Mouse (Mus musculus): ENCODE data around the gene Neurl3.

Gene Neurl3

GRCm38 (mm10) chr1:36274455-36274854 is at the start of gene Neurl3:
Gene Neurl3, minus strand, starts transcription at chr1:36274679.
- DNase-seq = peak; percentile 13

DNA sequence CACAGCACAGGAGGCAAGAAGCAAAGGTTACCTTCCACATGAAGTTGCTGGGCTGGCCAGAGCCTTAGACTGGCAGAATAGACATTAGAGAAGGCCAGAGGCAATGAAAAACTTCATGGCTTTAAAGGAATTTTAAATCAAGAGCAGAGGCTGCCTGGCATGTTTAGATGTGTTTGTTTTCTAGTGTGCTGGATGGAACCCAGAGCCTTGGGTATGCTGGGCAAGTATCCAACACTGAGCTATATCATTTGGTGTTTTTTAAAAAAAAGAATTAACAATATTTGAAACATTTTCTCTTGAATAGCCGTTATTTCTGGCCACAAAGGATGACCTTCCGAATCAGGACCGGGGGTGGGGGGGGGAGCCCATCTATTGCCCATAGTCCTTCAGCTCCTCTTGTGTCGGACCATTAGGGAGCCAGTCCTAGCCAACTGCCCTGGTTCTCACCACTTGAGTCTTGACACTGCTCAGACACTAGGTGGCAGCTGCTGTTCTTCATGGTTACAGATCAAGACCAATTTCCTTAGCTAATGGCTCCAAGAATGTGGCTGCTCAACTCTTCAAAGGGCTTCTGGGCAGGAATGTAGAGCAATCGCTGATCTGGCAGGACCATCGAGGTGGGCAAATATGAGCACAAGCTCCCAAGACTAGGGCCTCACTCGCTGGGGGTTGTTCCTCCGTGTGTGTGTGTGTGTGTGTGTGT is 49.4 kb upstream of the Neurl3 start:
- DNase-seq = peak; percentile 75

GRCm38 (mm10) chr1:36323076-36323475 is 48.6 kb upstream of the Neurl3 start:
- DNase-seq = no peak

DNA sequence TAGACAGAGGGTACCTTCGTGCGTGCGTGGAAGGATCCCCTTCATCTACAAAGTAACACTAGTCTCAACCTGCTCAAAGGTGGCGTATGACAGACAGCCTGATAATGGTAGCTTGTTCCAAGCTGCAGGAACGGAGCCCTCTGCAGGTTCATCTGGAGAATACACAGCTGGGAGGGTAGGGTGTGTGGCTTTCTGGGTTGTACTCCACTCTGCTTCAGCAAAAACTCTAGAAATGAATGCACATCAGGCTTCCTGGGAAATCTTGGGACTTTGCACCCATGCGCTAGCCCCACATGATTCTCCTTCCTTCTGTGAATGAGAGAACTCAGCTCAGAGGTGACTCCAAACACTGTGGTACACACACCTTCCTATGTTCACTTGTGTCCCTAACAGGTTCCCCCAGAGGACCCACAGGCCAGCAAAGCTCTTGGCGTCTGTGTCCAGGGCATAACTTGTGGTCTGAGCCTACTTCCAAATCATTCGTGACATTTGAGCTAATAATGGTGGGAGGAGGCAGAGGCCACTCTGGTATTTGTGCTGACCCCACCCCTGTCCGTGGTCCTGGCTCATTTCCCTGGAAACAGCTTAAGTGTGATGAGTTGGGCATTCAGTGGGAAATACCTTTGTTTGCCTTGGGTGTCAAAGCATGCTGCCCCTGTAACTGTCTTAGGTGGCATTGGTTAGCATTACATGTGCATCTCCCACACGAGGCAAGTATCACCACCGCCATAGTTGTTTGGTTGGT is 47.5 kb upstream of the Neurl3 start:
- peak; percentile 37 for DNase-seq

DNA sequence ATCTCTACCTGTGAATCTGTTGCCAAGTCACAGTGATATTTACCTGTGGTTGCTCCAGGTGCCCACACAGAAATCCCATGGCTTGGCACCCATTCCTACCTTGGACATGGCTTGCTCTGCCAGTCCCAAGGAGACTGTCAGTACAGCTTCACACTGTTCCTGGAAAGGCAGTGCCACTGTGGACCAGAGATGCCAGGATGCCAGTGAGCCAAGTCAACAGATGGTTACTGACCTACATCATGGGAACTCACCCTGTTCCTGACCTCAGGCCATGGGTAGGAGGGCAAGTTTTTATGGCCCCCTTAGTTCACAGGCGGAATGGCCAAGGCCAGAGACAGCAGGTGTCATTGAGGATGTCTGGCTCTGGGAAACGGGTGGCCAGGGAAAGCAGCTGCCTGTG is 46.7 kb upstream of the Neurl3 start:
- no peak for DNase-seq

GRCm38 (mm10) chr1:36315776-36316100 is 41.3 kb upstream of the Neurl3 start:
- no peak for DNase-seq

GRCm38 (mm10) chr1:36314959-36315775 is 40.7 kb upstream of the Neurl3 start:
- DNase-seq = no peak

DNA sequence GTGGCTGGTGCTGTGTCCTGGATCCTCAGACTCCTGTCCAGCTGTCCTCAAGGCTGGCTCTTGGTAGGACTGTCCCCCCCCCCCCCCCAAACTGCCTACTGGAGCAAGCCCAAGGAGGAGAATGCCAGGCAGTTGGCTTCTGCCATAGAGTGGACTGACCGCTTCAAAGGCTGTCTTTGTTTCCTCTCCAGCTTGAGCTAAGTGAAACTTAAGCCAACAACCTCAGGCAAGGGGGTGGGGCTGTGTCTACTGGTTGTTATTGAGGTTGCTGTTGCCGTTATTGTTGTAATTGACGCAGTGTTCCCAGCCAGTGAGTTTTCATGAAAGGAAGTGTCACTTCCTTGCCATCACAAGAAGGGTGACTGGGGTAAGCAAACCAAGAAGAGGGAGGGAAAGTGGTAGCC is 35.0 kb upstream of the Neurl3 start:
- no peak for DNase-seq

- DNase-seq = no peak
These were observed 34.5 kb upstream of the Neurl3 start for GRCm38 (mm10) chr1:36308966-36309475.

DNA sequence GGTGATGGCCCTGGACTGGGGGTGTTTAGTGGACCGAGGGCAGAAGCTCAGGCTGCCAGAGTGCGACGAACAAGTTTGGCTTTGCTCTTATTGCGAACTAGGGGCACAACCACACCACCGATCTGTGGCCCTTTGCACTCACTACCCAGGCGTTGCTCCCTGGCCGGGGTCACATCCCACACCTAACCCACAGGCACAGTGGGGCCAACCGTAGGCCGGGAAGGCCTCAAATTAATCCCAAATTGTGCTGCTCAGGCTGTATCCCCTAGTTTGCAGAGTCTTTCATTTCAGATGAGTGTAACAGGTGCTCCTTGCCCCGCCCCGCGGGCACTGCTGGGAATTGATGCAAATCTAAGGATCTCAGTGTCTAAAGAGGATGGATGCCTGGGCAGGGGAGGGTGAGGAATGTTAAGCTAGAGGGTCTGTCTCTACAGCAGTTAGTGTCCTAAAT is 34.0 kb upstream of the Neurl3 start:
- DNase-seq = no peak

GRCm38 (mm10) chr1:36307495-36308280 is 33.2 kb upstream of the Neurl3 start, which contains the start of gene Arid5a:
Gene Arid5a, plus strand, starts transcription at chr1:36307733.
- peak; percentile 93 for DNase-seq

DNA sequence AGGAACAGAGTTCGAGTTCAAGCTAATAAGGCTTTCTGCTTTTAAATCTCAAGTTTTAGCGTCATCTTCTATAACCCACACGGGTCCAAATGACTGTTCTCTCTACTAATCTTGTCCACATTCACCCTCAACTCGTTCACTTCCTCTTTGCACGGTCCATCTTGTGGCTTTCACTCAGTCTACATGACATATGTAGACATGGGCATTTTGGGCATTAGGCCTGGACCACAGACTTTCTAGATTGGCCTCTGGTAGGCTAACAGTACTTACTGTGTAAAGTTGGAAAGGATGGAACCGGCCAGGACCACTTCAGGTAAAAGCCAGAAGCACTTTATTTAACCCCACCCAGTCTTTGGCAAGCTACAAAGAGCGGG is 32.6 kb upstream of the Neurl3 start:
- no peak for DNase-seq

GRCm38 (mm10) chr1:36306120-36306519 is 31.6 kb upstream of the Neurl3 start:
- no peak for DNase-seq

DNA sequence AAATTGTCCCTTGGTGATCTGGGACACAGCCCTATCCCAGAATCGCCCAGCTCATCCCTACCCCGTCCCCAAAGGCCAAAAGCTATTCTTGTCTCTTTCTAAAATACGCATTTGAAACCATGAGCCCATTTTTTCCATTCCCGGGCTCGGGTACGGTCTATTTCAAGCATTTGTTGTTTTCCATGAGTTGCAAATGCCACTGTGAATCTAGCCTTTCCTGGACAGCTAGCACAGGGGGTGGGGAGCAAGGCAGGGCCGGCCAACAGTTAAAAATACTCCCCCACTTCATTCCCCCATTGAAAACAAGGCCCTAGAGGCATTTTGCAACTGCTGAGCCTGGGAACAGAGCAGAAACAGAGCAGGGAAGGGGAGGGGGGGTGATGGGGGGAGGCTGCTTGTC is 30.3 kb upstream of the Neurl3 start:
- no peak for DNase-seq

DNA sequence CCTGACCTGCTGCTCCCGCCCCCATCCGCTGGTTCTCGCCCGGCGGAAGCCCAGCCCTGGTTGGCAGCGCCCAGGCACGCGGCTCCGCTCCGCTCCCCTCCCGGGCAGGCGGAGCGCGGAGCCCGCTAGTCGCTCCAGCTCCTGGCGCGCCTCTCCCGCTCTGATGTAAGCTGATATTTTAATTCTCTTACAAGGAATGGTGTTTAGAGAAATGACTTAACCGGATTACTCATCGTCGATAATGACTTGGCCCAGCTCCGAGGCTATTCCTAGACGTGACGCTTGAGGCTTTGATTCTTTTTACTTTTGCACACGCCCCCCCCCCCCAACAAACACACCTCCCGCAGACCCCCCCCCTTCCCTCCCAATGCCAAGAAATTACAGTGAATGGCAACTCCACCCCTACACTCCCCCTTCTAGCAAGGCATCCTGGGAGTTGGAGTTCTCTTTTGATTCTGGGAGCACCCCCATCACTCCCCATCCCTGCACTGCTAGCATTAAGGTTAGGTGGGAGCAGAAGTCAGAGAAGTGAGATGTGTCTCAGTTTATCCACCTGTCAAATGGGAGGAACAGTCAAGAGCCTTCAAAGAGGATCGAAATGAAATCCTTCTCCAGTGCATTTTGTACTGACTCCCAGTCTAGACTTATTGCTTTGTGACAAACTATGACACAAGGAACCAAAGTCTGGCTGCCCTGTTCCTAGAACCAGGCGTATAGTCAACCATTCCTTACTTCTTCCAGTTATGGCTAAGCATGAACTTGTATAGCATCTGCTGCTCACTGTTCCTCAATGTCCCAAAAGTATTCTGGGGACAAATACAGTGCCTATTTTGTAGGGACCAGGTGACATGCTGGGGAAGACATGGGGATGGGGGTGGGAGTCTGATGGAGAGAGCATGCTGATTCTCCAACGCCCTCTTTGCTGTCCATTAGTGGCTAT is 29.2 kb upstream of the Neurl3 start:
- DNase-seq = peak; percentile 66

GRCm38 (mm10) chr1:36302957-36303356 is 28.5 kb upstream of the Neurl3 start:
- no peak for DNase-seq

DNA sequence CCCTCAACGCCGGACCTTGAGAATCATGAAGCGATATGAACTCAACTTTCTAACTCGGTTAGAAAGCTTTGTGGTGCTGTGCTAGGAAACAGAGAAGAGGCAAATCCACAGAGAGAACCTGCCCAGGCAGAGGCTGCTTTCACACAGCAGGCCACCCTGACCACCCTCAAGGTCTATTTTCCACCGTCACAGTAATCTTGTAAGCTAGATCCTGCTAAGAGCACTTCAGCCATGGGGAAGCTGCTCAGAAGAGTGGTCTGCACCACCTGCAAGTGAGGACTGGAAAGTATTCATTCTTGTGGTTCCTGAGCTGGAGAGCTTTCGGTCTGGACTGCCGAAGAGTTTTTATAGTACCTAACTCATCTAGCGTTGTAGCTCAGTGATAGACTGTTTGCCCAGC is 27.8 kb upstream of the Neurl3 start:
- no peak for DNase-seq

DNA sequence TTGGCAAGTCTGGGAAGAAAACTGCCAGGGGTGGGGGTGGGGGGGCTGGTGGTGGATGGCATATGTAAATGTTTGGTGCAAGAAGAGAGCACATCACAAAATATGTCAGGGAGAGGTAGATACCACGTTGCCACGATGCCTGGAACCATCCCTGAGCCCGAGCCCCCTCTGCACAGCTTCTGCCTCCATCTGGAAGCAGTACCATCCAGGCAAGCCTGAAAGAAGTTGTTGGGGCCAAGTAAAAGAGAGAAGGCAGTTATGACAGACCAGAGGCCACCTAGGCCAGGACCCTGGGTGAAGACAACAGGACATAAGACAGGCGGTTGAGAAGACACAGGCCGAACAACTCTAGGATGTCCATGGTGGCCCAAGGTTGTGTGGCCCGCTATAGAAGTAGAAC is 26.0 kb upstream of the Neurl3 start:
- no peak for DNase-seq

GRCm38 (mm10) chr1:36299676-36300075 is 25.2 kb upstream of the Neurl3 start:
- DNase-seq = no peak

DNA sequence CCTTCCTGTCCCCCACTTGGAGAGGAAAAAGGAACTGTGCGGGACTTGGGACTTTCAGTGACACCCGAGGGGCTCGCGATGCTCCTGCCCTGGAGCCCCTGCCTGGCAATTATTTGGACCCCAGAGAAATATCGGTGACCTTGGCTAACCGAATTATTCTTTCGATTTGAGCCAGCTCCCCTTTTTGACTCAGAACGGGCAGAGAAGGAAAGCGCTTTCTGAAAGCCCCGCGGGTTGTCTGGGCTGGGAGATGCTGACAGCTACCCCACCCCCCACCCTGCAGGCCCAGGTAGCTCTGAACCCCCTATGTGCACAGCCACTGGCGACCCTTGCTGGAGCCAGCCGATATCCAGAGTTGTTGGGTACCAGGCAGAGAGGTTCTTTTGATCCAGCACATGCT is 24.6 kb upstream of the Neurl3 start:
- no peak for DNase-seq

GRCm38 (mm10) chr1:36298107-36298506 is 23.6 kb upstream of the Neurl3 start:
- no peak for DNase-seq

Data from kidney, postnatal 14 days (tissue).